Mouse (Mus musculus): Measurements from ENCODE around the gene Rpl21. TPM values are rescaled to one million over a fixed set of nuclear protein-coding genes. Genes with fewer than 3 reads are reported as not detected.

Rpl21 gene
- polyA plus RNA-seq, 1 experiment from 2014 or later: 522 TPM

GRCm38 (mm10) chr5:146792140-146792791, 40.4 kb upstream of the Rpl21 start:
- Histone ChIP-seq H3K27ac (replicated peaks) (no peak overlapping the region), H3K4me2 (replicated peaks; ENCODE audit: low read depth) (0 out of 2 replicates have a peak overlapping the region, but pooled peaks have one; percentile 24)

DNA sequence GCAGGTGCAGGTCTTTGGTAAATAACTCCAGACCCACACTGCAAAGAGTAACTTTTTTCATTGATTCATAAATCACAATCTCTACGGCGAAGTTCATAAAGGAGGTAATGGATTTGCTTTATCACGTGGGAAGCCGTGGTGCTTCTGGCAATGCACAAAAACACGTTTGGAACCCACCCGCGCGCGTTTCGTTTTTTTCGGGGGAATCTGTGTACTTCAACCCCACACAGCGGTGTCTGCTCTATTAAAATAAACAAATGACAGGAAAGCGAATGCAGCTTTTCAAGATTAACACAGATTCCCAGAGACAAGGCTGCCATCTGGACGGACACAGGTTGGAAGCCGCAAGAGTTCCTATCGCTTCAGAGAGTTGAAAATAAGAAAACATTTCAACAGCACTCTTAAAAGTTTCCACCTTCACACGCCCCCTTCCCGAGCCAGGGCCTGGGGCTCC, 39.0 kb upstream of the Rpl21 start:
- H3K4me1 ChIP-seq (replicated peaks; ENCODE audit: control insufficient read depth, insufficient read depth): peaks cover 7% of the 10 kb centered on the region; the same call in 1 of the 2 replicates
- H3K9me3 ChIP-seq (ENCODE audit: control insufficient read depth, low read length): no peaks in the 10 kb centered on the region
- no peaks in the 10 kb centered on the region for H3K27me3 ChIP-seq (ENCODE audit: control insufficient read depth, insufficient read depth, low read length)
- H3K27ac ChIP-seq (replicated peaks): peak overlapping the region; percentile 91
- H3K9ac ChIP-seq (ENCODE audit: low read length): peak overlapping the region; percentile 94
- peak overlapping the region; percentile 93 for H3K4me2 ChIP-seq (replicated peaks; ENCODE audit: low read depth)
- peak overlapping the region; percentile 94 for H3K4me3 ChIP-seq (ENCODE audit: low read depth, low read length)
- H3K36me3 ChIP-seq (ENCODE audit: control insufficient read depth, insufficient read depth, low read length): no peaks in the 10 kb centered on the region
- TF ChIP-seq CTCF (IDR thresholded peaks at IDR 0.05; ENCODE audit: low read depth) (no peak), EP300 (optimal IDR thresholded peaks at IDR 0.05) (no peak)
- no peak for DNase-seq (ENCODE audit: low spot score)
- 2% methylated on average over 18 of the region's 18 CpGs for WGBS
- ATAC-seq (ENCODE audit: low FRiP score, low TSS enrichment): no peak

More at GRCm38 (mm10) chr5:146792140-146792791, 40.4 kb upstream of the Rpl21 start:
- ATAC-seq (ENCODE audit: low FRiP score, low TSS enrichment) (no peak), DNase-seq (ENCODE audit: low spot score) (no peak)
- 57% methylated on average over 7 of the region's 7 CpGs for WGBS
- Histone ChIP-seq H3K36me3 (ENCODE audit: control insufficient read depth, insufficient read depth, low read length) (no peaks in the 10 kb centered on the region), H3K4me3 (ENCODE audit: low read depth, low read length) (no peak overlapping the region), H3K9ac (ENCODE audit: low read length) (no peak overlapping the region), H3K9me3 (ENCODE audit: control insufficient read depth, low read length) (no peaks in the 10 kb centered on the region), H3K27me3 (ENCODE audit: control insufficient read depth, insufficient read depth, low read length) (no peaks in the 10 kb centered on the region), H3K4me1 (replicated peaks; ENCODE audit: control insufficient read depth, insufficient read depth) (peaks cover 7% of the 10 kb centered on the region; the same call in 1 of the 2 replicates)
- TF ChIP-seq EP300 (optimal IDR thresholded peaks at IDR 0.05) (no peak), CTCF (IDR thresholded peaks at IDR 0.05; ENCODE audit: low read depth) (no peak)

- DNase-seq (ENCODE audit: low spot score): no peak
- Histone ChIP-seq H3K4me2 (replicated peaks; ENCODE audit: low read depth) (peak overlapping the region; percentile 93), H3K27me3 (ENCODE audit: control insufficient read depth, insufficient read depth, low read length) (no peaks in the 10 kb centered on the region), H3K36me3 (ENCODE audit: control insufficient read depth, insufficient read depth, low read length) (no peaks in the 10 kb centered on the region), H3K27ac (replicated peaks) (peak overlapping the region; percentile 91), H3K4me1 (replicated peaks; ENCODE audit: control insufficient read depth, insufficient read depth) (peaks cover 7% of the 10 kb centered on the region; the same call in 1 of the 2 replicates), H3K9ac (ENCODE audit: low read length) (peak overlapping the region; percentile 94), H3K4me3 (ENCODE audit: low read depth, low read length) (peak overlapping the region; percentile 94), H3K9me3 (ENCODE audit: control insufficient read depth, low read length) (no peaks in the 10 kb centered on the region)
- under 1% methylated on average over 59 of the region's 83 CpGs for WGBS
- ATAC-seq (ENCODE audit: low FRiP score, low TSS enrichment): peak; percentile 34
- TF ChIP-seq CTCF (IDR thresholded peaks at IDR 0.05; ENCODE audit: low read depth) (no peak), EP300 (optimal IDR thresholded peaks at IDR 0.05) (no peak)
These were observed 38.4 kb upstream of the Rpl21 start for GRCm38 (mm10) chr5:146794084-146794852.

GRCm38 (mm10) chr5:146794853-146795252, 37.8 kb upstream of the Rpl21 start, which contains the start of gene Usp12:
Usp12 (minus strand) TSS chr5:146795006.
- ATAC-seq (ENCODE audit: low FRiP score, low TSS enrichment) (peak; percentile 99), DNase-seq (ENCODE audit: low spot score) (peak; percentile 99)
- H3K27ac ChIP-seq (replicated peaks): peak within 1 kb of the TSS; percentile 91
- H3K4me1 ChIP-seq (replicated peaks; ENCODE audit: control insufficient read depth, insufficient read depth): peaks cover 7% of the 10 kb centered on the region; the same call in 1 of the 2 replicates
- TF ChIP-seq CTCF (IDR thresholded peaks at IDR 0.05; ENCODE audit: low read depth): no peak
- no peak for TF ChIP-seq EP300 (optimal IDR thresholded peaks at IDR 0.05)
- H3K4me2 ChIP-seq (replicated peaks; ENCODE audit: low read depth): peak within 1 kb of the TSS; percentile 93
- peak within 1 kb of the TSS; percentile 94 for H3K4me3 ChIP-seq (ENCODE audit: low read depth, low read length)
- no peaks in the 10 kb centered on the region for H3K9me3 ChIP-seq (ENCODE audit: control insufficient read depth, low read length)
- no peaks in the 10 kb centered on the region for H3K36me3 ChIP-seq (ENCODE audit: control insufficient read depth, insufficient read depth, low read length)
- no peaks in the 10 kb centered on the region for H3K27me3 ChIP-seq (ENCODE audit: control insufficient read depth, insufficient read depth, low read length)
- peak within 1 kb of the TSS; percentile 94 for H3K9ac ChIP-seq (ENCODE audit: low read length)
- under 1% methylated on average over 25 of the region's 51 CpGs for WGBS

DNA sequence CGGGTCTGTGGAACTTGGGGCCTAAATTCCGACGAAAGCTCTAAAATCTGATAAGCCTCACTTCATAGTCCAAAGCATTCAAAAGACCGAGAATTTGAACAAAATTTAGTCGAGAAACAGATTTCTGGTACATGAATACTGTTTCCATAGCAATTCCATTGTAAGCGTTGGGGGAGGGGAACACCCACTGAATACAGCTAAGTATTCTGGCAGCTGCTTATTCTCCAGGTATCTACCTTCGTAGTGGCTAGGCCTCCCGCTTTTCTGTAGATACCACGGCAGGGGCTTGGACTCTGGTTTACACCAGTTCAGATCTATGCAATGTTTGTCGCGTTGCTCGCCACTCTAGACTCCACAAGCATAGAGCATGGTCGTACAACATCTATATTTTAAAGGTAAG, 37.0 kb upstream of the Rpl21 start:
- 76% methylated on average over 13 of the region's 13 CpGs for WGBS
- H3K4me3 ChIP-seq (ENCODE audit: low read depth, low read length): no peak overlapping the region
- H3K36me3 ChIP-seq (ENCODE audit: control insufficient read depth, insufficient read depth, low read length): no peaks in the 10 kb centered on the region
- no peaks in the 10 kb centered on the region for H3K27me3 ChIP-seq (ENCODE audit: control insufficient read depth, insufficient read depth, low read length)
- H3K9me3 ChIP-seq (ENCODE audit: control insufficient read depth, low read length): no peaks in the 10 kb centered on the region
- H3K4me1 ChIP-seq (replicated peaks; ENCODE audit: control insufficient read depth, insufficient read depth): peaks cover 5% of the 10 kb centered on the region; the same call in 1 of the 2 replicates
- H3K27ac ChIP-seq (replicated peaks): no peak overlapping the region
- DNase-seq (ENCODE audit: low spot score) (no peak), ATAC-seq (ENCODE audit: low FRiP score, low TSS enrichment) (no peak)
- no peak overlapping the region for H3K4me2 ChIP-seq (replicated peaks; ENCODE audit: low read depth)
- no peak overlapping the region for H3K9ac ChIP-seq (ENCODE audit: low read length)
- TF ChIP-seq EP300 (optimal IDR thresholded peaks at IDR 0.05): no peak
- TF ChIP-seq CTCF (IDR thresholded peaks at IDR 0.05; ENCODE audit: low read depth): no peak
